Mouse (Mus musculus) heart, postnatal 4 days (tissue): ENCODE results near the gene Dock10. TPM values are rescaled to one million over a fixed set of nuclear protein-coding genes. Genes with fewer than 3 reads are reported as not detected.

Source experiments
- DNase-seq: peaks from one replicate; pipeline ENCODE4 v3.0.0; 2021
- total RNA-seq, 2 experiments: library from RNA; stranded (reverse); gene quantifications; 2 replicates each; pipeline ENCODE4 v1.2.3; 2021

The Dock10 gene
- total RNA-seq, 2 experiments from 2014 or later = 6.7 to 7.0 TPM

DNA sequence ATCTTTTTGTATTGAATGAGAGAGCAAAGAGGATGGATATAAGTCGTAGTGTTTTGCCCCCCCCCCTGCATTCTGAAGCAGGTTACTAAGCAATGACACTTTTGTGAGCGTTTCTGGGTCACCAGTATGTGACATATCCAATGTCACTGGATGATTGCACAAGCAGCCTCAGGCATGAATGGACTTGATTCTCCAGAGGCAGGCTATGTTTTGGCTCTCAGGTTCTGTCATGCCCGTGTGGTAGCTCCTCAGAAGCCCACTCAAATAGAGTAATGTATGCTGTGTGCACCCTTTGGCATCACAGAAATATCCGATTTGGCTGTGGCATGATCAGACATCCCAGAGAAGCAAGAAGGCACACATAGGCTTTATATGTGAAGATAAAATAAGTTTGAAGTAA, 150.8 kb downstream of the Dock10 start:
- DNase-seq = no peak

DNA sequence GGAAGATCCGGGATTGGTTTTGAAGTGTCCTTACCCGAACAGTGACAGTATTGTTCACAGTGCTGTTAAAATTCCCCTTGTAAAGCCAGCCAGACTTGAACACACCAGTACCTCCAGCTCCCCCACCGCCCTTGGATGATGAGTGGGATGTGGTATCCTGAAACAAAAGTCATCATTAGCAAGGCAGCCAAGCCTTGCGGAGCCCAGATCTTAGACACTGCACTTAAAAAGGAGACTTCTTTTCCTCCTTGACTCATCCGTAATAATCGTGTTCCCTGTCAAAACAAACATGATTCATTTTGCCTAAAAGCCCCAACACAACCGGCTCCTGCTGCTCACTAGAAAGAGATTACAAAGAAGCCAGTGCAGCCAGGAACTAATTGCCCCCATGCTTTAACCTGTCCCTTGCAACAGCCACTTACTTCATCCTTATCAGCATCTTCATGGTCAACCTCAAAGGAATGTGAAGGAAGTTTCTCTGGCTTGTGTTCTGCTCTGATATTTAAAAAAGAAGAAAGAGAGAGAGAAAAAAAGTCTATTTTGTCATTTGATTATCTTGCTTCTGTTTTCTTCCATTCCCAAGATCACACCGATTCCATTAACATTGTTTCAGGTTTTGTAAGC, 152.1 kb downstream of the Dock10 start:
- no peak for DNase-seq

DNA sequence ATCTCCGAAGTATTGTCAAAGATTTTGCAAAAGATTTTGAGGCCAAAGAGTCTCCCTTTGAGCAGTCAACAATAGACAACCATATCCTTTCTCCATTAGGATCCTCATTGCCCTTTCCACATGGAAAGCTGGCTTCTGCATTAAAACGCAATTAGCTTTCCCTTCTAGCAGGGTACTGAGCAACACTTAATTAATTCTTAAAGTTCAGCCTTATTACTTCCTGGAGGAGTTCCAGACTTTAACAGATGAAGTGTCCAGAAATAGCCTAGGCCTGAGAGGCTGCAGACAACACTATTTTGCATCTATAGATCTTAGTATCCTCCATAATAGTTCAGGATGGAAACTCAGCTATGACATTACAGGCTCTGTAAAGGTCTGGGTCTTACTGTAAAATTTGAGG, 154.0 kb downstream of the Dock10 start:
- DNase-seq = no peak

DNA sequence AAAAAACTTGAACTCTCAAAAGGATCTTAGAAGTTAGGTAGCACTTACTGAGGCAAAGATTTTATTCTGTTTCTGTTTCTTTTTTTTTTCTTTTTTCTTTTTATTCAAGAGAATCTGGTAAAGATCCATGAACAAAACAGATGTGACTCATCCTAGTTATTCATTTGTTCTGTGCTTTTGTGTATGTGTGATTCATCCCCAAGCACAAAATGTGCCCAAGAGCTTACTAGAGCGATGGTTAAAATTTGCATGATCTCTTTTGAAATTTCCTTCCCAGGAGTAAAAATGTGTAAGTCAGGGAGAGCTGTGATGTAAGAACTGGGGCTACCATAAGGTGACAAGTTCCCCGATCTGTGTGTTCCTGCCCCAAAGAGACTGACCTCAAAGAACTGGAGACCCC, 155.2 kb downstream of the Dock10 start:
- no peak for DNase-seq

DNA sequence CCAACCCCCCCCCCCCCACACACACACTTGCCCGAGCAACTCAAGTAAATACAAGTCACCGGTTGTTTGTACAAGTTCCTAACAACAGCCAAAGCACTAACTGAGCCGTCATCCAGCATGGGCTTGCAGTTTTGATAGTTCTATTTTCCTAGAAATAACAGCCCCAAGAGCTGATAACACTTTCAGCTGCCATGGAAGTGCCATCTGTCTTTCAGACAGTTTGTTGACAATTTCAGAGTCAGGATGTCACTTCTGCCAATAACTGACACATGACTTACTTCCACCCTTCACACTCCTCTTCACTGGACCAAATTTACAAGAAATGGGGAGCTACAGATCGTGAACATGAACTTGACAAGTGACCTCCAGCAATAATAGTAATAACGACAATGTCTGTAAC, 175.0 kb downstream of the Dock10 start:
- no peak for DNase-seq

DNA sequence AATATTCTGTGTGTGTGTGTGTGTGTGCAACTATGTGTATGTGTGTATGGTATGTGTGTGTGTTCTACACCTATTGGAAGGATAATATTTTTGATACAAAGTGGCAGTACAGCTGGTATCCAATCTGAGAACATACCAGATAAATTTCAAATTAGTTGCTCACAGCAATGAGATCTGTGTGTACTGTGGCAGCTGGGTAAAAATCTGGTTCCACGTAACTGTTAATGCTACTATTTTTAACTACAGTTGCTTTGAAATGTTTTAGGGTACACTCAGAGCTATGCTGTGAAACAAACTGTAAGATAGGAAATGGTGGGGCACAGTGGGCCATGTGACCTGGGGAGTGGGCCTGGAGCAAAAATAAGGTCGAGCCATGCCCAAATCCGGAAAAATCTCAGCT, 176.1 kb downstream of the Dock10 start:
- no peak for DNase-seq

DNA sequence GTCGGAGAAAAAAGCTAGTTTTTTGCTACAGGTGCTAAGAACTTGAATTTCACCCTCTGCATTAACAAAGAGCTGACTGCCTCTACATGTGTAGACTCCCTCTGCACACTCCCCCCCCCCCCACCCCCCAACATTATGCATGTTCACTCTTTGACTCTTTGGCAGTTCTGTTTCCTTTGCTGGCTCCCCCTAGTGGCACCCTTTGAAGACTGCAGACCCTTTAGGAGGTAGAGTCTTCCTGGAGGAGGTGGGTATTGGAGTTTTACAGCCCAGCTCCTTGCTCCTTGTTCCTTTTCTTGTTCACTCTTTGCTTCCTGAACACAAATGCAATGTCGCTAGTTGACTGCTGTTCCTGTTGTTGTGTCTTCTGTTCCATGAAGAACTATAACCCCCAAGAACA, 181.4 kb downstream of the Dock10 start:
- peak; percentile 11 for DNase-seq

DNA sequence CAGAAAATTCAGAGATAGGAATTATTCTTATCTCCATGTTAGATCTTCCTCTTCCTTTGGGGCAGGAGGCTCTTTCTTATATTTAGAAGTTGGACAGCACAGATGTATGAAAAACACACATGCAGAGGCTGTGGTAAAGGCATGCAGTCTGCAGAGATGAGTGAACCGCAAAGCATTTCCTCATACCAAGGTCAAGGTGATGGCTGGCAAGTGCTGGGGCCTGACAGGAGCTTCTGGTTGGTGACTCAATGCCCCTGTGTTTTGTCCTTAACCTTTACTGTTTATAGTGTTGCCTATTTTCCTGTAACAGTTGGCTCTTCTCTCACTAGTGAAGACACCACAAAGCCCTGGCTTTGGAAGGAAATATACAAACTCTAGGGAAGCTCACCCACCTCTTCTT, 201.9 kb downstream of the Dock10 start:
- no peak for DNase-seq

DNA sequence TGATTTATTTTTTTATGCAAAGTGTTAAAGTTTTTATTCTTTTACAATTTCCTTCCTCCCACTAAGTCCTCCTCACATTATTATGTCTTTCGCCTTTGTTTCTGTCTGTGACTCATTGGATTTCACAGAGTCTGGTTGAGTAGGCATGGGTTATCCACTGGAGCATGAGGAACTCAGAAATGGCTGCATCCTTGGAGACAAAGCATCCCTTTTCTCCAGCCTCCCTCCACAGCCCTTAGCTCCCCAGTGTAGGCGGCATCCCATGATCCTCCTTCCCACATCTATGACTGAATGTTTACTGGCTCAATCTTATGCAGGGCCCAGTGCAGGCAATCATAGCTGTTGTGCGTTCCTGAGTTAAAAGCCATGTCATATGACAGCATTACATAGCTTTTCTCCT, 216.8 kb downstream of the Dock10 start:
- DNase-seq = no peak

DNA sequence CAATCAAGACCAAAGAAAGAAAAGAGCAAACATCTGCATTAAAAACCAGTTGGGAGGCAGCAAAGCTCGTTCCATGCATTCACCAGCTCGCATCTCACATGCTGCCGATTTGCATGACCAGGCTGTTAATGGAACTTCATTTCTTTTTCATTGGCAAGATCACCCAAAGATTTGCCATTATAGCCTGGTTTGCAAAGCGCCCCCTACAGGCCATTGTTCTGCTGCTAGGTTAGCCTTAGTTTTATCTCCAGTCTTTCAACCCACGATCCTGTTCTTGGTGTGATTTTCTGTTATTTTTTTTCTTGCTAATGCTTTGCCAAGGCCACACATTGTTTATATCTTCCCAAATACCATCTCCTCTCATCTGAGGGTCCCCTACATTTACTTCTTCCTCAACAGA, 236.1 kb downstream of the Dock10 start:
- no peak for DNase-seq

DNA sequence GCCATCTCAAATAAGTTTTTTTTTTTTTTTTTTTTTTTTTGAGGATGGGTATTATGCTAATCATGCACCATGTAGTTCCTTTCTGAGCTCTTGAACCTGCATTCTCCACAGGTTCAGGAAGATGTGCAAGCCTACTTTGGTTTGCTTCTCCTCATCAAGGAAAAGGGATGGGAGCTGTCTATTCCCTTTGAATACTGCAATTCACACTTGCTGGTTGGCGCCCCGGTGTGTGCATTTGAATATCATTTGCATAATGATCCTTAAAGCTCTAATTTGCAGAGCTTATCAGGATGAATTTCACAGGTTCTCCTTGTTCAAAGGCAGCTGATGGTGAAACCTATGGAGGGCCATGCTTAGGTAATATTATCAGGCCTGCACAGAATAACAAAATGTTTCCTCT, 237.9 kb downstream of the Dock10 start:
- no peak for DNase-seq

DNA sequence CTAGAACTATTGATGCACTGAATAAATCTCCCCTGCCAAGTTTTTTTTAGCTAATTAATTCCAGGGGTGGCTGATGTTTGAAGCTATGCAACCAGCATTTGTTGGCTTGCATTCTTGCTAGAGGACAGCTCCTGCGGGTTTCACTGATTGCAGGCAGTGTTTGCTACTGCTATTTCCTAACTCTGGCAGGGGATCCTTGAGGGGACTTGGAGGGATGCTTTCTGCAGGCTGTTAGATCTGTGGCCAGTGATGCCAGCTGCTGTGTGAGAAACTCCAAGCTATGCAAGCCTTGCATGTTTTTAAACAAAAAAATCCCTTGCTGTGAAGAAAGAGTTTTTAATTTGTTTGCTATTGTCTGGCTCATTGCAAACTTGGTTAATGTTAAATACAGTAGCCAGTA, 238.4 kb downstream of the Dock10 start:
- DNase-seq = no peak

DNA sequence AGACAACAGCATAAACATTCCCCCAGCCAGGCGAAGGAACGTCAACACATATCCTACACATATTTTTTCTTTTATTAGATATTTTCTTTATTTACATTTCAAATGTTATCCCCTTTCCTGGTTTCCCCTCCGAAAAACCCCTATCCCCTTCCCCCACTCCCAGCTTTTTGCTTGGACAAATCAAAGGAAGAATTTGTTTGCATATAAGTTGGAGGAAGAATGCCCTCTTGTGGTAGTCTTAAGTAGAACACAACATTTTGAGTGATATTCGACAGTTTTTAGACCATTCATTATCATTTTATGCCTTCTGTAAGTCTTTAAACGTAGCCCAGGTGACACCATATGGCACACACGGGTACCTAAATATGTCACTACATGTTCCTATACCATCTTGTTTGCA, 242.5 kb downstream of the Dock10 start:
- no peak for DNase-seq

DNA sequence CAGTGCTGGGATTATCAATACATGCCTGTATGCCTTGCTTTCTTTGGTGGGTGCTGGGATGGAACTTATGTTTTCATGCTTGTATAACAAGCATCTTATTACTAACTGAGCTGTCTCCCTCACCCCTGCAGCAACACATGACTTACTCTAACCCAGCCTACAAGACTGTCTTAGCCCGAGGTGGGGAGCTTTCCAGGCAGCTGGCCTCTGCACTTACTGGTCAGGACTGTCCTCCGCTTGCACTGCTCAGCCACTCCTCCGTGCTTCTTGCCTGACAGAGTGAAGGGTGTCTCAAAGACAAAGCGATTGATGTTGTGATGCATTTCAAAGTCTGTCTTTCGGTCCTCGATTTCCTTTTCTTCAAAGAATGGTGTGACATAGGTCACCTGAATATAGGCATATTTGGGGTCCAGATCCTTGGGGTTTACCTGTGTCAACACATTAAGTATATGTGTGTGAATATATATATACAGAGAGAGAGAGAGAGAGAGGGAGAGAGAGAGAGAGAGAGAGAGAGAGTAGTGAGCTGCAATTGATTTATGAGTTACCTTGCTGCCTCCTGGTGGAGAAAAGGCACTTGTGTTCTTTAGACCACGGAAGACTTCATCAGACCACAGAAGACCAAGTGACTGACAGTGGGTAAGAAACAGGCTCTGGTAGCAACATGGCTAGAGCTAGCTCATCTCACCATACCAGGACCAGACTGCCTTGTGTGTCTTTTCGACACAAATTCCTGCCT, 245.9 kb downstream of the Dock10 start:
- DNase-seq = peak; percentile 15

DNA sequence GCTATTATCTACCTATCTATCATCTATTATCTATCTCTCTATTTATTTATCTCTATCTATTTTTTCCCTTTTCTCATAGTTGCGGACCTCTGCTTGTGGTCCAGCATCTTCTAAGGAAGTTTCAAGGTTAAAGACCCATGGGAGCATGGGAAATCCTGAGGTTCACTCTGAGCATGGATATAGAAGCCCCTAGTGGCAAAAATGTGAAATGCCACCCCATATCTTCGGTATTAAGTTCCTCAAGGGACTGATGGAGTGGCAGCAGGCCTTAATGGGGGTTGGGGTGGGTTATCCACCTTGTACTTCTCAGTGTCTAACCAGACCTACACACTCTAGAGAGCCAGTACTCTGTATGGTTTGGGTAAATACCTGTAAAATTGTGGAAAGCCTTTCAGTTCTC, 253.6 kb downstream of the Dock10 start:
- DNase-seq = no peak

DNA sequence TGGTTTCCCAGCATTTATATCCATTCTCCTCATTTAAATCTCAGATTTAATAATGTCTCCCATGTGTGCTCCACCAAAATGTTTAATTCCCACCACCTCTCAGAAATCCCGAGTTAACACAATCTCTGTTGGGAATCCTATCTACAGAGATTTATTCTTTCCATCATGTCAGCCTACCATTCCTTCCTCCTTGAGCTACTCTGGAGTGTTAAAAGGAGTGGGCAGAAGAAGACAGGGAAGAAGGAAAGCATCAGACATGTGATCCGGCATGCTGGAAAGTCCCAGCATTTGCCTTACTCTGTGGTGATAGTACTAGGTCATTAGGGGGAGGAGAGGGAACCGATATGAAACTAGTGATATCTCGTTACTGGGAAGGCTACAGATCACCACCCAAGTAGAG, 254.2 kb downstream of the Dock10 start:
- no peak for DNase-seq

DNA sequence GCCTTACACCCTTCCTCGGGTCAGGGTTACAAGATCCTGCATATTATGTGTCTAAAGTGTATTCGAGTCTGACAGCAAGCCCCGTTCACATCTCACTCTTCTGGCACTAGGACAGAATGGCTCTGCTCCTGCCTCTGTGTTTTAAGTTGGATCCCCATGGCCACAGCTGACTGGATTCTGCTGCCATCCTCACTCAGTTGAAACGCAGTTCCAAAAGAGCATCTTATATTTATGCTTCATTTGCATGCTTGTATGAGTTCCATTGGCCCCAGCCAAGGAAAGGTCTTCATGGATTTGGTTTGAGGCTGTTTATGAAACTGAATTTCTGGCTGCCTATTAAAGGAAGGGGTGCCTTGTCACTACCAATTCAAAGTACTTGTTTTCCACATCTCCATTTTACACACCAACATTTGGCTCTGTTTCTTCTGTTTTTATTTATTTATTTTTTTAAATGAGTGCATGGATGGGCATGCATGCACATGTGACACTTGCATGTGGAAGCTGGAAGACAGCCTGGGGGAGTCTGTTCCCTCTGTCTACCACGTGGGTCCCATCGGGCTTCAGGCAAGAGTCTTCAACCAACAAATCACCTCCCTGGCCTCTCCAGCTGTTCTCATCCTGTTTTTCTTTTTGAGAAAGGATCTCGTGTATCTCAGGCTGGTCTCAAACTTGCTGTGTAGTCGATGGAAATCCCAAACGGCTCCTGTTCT, 255.7 kb downstream of the Dock10 start:
- no peak for DNase-seq

DNA sequence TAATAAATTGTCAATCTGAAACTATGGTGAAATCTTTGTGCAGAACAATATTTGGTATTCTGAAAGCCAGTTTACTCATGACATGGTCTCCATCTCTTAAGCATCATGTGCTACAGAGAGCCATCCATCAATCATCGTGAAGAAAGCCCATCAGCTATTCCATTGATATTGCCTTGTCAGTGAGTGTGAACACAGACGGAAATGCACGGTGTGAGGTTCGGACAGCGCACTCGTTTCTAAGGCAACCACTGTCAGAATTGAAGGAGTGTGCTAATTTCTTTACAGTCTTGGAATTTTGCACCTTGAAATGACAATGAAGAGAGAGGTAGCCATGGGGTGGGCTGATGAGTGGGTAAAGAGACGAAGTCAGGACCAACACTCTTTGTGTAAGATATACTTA, 259.1 kb downstream of the Dock10 start:
- no peak for DNase-seq

DNA sequence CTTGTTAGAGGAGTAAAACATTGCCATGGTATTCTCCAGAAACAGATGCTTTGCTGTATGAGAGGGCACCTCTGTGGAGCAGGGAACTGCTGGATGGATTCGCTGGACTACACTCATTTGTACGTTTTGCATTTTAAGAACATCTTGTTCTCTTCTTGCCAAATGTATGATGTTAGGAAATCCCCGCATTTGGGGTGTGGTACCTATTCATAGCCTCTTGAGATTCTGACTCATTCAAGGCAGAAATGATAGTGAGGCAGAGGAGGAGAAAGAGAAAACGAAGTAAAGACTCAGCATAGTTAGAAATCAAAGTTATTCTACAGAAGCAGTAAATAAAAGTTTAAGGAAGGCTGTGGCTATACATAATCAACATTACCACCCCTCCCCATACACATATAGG, 262.0 kb downstream of the Dock10 start:
- DNase-seq = no peak

DNA sequence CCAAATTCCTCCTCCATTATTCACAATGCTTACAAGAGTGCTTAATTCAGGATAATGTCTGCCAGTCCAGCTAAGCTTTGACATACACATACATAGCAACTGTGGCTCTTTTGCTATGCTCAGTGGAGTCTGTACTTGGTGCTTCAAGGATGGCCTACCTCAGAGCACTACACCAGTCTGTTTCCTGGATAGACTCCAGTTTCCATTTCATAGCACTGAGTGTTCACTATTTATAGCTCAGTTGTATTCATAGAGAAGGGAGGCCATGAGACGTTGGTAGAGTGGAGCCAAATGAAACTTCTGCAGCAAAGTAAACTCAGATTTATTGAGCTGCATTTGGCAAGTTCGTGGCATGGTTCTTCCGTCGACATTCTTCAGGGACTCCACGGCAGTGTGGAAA, 274.9 kb downstream of the Dock10 start:
- DNase-seq = no peak

DNA sequence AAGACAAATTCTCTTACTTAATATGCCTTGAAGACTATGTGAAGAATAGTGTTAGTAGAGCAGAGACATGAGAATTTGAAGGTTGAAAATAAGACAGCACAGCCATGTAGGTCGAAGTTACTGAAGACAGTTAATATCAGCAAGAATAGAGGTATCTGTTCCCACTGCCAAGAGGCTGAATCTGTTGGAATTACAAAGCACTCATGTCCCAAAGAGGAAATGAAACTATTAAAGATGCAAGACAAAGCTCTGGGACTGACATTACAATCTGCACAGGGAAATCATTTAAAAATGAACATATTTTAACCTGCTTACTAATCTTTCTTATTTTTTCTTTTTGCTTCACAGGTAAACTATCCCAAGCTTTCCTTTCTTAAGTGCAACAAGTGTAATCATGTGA, 283.4 kb downstream of the Dock10 start:
- DNase-seq = no peak

DNA sequence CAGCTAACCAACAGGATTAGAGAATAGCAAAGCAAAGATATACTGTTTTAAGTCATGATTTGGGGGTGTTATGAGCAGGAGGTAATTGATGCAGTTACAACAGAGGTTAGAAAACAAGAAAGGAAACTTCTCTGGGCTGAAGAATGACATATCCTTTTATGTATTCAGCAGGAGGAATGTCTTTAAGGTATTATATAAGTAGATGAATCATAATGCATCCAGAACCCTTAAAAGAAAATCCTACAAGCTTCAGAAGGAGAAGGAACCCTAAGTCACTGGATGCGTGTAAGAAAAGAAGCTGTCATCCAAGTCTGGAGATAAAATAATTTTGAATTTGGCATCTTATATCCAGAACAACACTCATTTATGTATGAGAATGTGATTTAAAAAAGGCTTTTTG, 285.9 kb downstream of the Dock10 start:
- DNase-seq = no peak

DNA sequence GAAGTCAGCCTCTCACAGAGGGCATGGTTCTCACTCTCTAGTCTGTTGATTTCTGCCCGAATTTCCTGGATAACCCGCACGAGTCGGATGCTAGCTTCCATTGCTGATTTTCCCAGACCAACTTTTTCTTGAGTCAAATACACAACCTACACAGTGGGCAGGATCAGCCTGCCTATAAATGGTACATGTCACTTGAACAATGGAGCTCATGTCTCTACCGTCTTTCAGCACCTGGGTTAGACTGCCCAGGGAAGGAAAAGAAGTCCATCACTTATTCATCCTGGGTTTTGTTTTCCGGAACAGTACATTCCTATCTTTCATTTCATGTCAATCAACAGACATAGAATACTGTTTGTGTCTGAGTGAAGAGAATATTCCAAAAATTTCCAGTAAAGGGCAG, 297.0 kb downstream of the Dock10 start, which contains the start of gene Gm45261:
Gene Gm45261, minus strand, starts transcription at position 101 of the 400 bp plus-strand sequence.
- no peak for DNase-seq

DNA sequence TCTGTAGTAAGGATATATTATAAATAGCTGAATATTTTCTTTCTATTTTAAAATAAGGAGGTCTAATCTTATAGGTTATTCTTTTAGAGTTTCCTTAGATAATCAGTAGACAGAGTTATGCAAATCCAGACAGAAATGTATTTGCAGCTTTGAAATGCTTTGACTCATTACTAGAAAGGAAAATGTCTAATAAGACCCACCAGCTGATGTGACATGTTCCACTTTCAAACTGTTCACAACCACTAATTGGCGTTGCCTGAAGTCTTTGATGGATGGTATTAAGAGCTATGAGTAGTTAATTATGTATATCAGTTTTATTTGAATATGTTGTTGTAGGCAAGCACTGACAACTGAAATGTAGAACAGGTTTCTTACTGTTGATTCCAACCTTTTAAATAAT, 298.4 kb downstream of the Dock10 start:
- DNase-seq = no peak
